Mouse (Mus musculus): ENCODE results near the gene Fyb.
A peak's percentile ranks its signal among the peaks of the same experiment; 100 is the strongest.

Fyb gene

DNA sequence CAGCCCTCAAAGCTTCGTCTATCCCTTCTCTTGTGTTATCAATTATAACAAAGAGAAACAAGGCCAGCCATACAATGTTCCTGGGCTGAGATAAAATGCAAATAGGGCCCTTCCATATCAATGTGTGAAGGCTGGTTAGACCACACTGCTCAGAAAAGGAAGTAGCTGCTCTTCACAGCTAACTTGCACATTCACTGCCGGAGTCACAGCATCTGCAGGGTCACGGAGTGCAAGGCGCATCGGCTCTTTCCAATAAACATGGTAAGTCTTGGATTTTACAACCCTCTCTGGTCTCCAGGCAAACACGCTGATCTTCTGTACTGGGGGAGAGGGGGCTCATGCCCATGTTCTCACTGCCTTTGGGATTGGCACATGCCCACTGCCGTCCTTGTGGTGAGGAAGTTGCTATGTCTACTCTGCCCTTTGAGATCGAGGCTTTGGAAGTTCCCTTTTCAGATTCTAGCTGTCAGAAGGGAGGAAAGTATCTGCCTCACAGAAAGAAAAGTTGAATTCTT lies at the start of gene Fyb:
Gene Fyb (plus strand): TSS at position 201 of the 515 bp plus-strand sequence.
- DNase-seq (ENCODE audit: low read depth): peak; percentile 78

- DNase-seq (ENCODE audit: low read depth): no peak
These were observed 39.1 kb upstream of the Fyb start for GRCm38 (mm10) chr15:6483561-6483960.

GRCm38 (mm10) chr15:6492386-6492785 lies 30.3 kb upstream of the Fyb start:
- DNase-seq (ENCODE audit: low read depth): no peak

- DNase-seq (ENCODE audit: low read depth): no peak
These were observed 24.1 kb upstream of the Fyb start for GRCm38 (mm10) chr15:6498396-6499070.

DNA sequence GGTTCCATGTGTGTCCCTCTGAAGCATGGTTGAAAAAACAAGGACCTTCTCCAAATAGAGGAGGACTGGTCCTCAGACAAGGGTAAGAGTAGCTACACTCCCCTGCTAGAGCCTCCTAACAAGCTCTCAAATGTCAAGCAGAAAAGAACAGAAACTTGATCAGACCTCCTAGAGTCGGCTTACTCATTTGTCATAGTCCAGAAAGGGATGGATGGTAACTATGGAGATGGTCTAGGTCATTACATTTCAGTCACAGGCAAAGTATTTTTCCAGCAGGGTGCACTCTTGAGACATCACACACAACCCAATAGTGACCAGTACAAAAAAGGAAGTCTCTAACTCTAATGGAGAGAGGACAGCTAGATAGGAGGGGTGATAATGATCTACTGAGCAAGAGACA lies 21.9 kb upstream of the Fyb start:
- DNase-seq (ENCODE audit: low read depth): peak; percentile 45

GRCm38 (mm10) chr15:6517525-6517924 lies 5.1 kb upstream of the Fyb start:
- DNase-seq (ENCODE audit: low read depth): no peak

- peak; percentile 77 for DNase-seq (ENCODE audit: low read depth)
These were observed 3.0 kb upstream of the Fyb start for GRCm38 (mm10) chr15:6519417-6520255.

- DNase-seq (ENCODE audit: low read depth): no peak
These were observed 2.0 kb upstream of the Fyb start for GRCm38 (mm10) chr15:6520505-6521155.

- peak; percentile 57 for DNase-seq (ENCODE audit: low read depth)
These were observed 2.1 kb downstream of the Fyb start for GRCm38 (mm10) chr15:6524801-6525200.

DNA sequence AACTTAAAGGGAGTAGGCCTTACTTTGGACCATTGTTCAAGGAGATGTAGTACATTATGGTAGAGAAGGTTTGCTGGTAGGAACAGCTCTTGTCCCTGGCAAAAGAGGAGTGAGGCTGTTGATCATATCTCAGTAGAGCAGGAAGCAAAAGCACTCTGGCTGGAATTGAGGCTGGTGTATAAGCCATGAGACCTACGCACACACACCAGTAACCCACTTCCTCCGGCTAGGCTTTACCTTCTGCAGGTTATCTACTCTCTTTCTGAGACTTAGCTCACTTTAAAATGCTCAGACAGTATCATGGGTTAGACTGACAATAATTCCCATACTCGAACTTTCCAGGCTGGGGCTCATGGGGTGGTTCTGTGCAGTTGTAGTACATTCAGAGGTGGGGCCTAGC lies 2.7 kb downstream of the Fyb start:
- peak; percentile 81 for DNase-seq (ENCODE audit: low read depth)

- no peak for DNase-seq (ENCODE audit: low read depth)
These were observed 11.2 kb downstream of the Fyb start for GRCm38 (mm10) chr15:6533858-6534343.

DNA sequence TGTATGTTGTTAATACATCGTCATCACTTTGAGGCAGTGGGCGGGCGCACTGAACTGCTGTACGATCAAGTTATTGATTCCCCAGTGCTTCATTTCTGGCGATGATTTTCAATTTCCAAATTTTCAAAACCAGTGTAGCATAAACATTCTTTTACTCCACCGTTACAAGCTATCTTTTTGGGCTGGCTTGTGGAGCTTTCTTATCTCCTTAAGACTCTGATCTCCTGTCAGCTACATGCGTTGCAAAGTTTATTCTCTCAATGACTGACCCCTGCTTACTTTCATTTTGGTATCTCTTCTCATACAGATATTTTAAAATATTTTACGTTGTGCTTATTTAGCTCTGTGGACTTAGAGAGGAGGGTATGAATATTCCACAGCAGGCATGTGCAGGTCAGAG lies 11.9 kb downstream of the Fyb start:
- DNase-seq (ENCODE audit: low read depth): no peak

- DNase-seq (ENCODE audit: low read depth): no peak
These were observed 17.1 kb downstream of the Fyb start for GRCm38 (mm10) chr15:6539639-6540338.

- no peak for DNase-seq (ENCODE audit: low read depth)
These were observed 26.3 kb downstream of the Fyb start for GRCm38 (mm10) chr15:6548911-6549310.

GRCm38 (mm10) chr15:6551875-6552274 lies 29.2 kb downstream of the Fyb start:
- DNase-seq (ENCODE audit: low read depth): no peak

DNA sequence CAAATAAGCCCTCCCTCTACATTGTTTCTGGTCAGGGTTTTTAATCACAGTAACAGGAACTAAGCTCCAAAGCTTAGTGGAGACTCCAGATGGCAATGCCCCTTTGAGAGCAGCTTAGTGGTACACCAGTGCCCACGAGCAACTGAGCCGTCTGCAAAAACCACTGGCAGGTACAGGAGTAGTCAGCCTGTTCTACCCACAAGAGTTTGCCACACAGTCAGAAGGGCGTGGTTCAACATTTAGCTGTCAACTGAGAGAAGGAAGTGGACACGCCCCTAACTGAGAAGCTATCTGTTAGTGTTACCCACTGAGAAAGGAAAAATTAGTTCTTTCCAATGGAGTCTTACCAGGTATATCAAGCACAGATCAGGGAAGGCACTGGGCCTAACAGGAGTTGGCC lies 32.1 kb downstream of the Fyb start:
- peak; percentile 83 for DNase-seq (ENCODE audit: low read depth)

DNA sequence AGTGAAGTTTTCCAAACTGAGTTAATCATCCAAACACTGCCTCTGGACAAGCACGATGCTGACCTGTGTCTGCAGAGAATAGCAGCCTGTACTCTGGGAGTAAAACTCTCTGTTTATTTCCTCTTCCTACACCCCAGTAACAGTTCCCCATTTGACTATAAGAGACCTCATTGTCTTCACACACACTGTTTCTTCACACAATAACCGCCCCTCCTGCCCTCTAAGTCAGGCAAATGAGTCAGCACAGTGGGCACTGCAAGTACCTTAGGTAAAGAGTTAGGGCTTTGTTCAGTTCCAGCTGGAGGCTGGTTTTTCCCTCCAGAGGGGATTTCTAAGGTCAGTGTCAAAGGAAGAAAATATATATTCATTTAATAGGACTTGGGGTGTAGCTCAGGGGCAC lies 32.9 kb downstream of the Fyb start:
- DNase-seq (ENCODE audit: low read depth): no peak

GRCm38 (mm10) chr15:6556272-6556671 lies 33.6 kb downstream of the Fyb start:
- no peak for DNase-seq (ENCODE audit: low read depth)

DNA sequence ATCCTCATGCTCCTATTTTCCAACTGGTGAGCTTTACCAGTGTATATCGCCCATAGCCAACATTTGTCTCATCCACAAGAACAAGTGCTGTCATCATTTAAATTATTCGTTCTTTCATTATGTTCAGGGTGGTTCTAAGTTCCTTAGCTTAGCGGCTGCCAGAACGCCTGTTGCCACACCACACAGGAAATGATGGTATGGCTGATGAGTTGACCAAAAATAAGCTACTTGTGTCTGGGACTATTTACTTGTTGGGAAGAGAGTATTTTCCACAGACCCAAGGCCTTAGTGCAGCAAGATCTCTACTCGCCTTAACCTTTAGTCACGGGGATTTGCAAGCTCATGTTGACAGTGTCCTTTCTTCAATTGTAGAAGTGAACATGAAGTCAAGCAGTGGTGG lies 34.3 kb downstream of the Fyb start:
- no peak for DNase-seq (ENCODE audit: low read depth)

DNA sequence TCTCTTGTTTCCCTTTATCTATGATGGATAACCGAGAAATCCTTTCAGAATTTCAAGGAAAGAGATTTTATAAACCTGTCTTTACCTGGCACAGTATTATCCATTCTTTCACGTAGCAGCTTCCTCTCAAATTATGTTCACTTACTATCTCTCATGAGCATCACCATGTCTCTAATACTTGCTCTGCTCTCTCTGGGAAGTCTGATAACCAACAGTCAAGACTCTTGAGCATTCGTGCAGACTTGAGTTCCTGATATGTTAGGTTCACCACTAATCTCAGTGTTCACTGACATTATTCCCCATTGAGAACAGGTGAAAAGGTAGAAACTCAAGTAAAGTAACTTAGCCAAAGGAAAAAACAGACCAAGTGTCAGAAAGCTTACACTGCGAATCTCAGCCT lies 34.9 kb downstream of the Fyb start:
- no peak for DNase-seq (ENCODE audit: low read depth)

- DNase-seq (ENCODE audit: low read depth): no peak
These were observed 36.5 kb downstream of the Fyb start for GRCm38 (mm10) chr15:6559188-6559587.

- no peak for DNase-seq (ENCODE audit: low read depth)
These were observed 38.0 kb downstream of the Fyb start for GRCm38 (mm10) chr15:6560696-6561095.
